Mouse (Mus musculus) c-Kit-positive CD71-negative TER-119-negative erythroid progenitor cells, embryonic 14.5 days (primary cell): ENCODE data around the gene Gjb3.

ENCODE experiments used
- DNase-seq: peaks from one replicate; pipeline ENCODE4 v3.0.0-alpha.2; 2013; ENCODE audit warnings: low read depth

Gjb3 gene

DNA sequence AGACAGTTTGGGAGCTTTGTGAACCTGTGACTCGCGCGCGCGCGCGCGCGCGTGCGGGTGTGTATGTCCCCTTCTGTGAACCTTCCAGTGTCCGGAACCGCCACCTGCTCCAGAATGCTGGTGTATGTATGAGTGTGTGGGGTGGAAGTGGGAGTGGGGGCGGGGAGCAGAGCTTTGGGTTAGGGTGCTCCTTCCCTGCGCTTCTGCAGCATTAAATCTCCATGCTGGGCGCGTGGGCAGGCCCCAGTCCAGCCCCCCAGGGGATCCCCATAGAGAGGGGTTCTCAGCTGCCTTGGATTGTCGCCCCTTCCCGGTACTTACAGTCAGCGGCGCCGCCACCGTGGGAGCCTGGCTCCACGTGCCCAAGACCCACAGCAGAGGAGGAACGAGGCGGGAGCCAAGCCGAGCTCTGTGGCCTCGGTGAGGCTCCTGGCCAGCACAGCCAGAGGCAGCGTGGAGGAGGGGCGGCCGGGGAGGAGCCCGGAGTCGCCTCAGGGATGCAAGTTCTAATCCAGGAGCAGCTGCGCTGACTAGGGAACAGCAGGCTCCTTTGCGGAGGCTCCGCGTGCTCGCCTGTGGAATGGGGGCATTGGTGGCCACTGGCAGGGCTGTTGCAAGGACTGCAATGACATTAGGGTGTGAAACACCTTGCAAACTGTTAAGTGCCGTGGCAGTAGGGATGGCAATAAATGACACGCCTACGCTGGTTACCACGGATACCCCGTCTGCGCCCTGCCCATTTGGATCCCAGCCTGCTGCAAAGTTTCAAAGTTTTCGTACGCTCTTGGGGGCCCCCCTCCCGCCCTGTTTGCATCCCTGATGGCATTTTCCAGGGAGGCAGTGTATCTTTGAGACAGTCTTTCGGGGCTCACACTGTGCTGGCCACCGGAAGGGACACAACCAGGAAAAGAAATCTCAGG lies at the start of gene Gjb3:
Gene Gjb3 (minus strand): TSS at position 664 of the 920 bp plus-strand sequence.
- no peak for DNase-seq

GRCm38 (mm10) chr4:127377344-127377743 lies 46.7 kb upstream of the Gjb3 start:
- DNase-seq: no peak

DNA sequence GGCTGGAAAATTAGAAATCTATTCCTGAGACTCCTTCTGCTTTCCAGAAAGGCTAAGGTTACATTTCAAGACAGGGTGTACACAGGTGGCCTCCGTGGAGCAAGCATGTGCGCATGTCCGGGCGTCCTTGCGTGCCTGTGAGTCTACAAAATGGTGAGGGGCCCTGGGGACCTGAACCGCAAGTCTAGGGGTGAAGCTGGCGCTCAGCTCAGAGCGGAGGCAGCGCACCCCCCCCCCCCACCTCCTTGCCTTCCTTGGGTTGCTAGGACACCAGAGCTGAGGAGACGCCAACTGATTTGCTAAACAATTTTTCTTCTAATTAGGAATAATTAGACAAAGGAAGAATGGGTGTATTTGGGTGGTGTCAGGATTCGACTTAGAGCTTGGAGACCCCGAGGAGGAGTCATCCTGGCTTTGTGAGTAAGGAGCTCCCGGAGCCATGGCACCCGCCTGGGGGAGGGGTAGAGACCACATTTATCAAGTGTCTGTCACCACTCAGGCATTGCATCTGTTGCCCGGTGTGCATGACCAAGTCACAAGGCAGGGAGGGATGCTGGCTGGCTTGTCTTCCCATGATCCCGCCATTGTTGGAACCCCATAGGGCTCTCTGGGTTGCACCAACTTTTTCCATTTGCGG lies 45.0 kb upstream of the Gjb3 start:
- DNase-seq: no peak

- no peak for DNase-seq
Observed at GRCm38 (mm10) chr4:127374645-127375044, 44.0 kb upstream of the Gjb3 start.

DNA sequence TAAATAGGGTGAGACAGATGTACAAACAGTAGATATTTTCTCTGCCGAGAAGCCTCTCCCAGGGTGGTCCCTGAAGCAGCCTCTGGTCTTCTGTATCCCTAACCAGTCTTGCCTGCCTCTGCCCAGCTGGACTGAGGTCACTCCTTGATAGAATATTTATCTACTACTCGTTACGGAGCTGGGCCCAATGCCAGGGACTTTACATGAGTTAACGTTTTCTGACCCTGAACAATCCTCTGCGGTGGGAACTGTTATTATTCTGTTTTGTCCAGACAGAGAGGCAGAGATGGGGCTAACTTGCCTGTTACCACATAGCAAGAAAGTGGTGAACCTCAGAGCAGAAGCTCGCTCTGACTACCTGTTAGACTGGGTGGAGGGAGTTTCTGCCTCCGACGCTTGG lies 42.8 kb upstream of the Gjb3 start:
- no peak for DNase-seq

DNA sequence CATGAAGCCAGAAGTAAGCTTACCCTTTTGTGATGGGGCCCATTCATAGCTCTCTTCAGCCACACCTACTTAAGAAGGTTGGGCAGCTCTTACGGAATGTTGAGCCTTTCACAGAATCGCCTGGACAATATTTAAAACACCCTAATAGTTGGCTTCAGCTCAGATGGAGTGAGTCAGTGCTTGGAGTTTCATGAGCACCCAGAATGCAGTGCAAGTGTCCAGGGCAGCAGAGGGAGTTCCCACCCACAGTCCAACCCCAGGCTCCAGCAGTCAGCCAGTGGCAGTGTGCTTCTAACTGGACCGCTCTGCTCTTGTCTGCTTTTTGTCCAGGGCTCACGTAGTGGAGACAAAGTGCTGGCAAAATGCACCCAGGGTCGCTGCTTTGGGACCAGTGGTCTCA lies 40.9 kb upstream of the Gjb3 start:
- no peak for DNase-seq

DNA sequence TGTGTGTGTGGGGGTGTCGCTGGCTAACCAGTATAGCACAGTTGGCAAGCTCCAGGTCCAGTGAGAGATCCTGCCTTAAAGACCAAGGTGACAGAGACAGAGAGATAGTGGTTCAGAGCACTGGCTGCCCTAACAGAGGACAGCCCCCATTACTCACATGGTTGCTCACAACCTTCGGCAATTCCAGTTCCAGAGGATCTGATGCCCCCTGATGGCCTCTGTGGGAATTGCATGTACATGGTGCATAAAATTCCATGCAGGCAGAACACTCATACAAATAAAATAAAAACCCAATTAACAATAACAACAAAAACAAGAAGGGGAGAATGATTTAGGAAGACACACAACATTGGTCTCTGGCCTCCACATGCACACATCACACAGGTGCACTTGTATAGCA lies 39.8 kb upstream of the Gjb3 start:
- DNase-seq: no peak

DNA sequence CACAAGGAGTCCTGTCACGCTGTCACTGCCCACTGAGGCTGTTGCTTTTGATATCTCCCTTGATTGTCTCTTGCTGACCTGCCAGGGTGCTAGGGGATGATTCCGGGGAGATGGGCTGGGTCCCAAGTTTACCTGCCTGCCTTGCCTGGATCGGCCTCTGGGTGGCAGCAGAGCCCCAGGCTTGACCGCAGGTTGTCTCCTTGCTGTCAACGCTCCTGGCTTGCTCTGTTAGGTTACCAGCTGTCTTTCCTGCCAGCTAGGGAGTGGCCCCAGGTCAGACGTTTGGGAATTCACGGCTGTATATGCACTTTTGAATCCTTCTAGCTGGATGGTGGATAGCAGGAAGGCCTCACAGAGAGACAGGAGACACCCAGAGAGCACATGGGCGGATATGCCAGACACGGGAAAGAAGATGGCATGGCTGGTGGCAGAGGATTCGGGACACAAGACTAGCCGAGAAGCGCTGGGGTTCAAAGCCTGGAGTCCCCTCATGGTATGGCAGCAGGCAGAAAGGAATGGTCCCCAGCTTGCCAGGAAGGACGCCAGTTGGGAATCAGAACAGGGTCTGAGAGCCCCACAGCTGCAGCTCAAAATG lies 37.8 kb upstream of the Gjb3 start:
- DNase-seq: no peak

DNA sequence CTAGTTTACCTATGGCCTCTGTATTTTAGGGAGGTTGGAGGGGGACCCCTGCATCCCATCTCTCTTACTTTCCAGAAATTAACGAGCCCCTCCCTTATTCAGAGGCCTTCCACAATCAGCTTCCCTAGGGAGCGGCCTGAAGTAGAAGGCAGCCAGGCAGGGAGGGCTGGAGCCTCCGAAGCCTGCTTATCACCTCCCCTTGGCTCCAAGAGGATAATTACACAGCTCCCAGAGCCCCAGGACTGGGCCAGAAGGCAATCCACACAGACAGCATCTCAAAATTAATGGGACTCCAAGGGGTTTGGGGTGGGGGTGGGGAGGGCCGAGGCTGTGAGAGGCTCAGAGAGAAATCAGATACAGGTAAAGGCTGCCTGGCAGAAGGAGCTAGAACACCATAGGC lies 35.2 kb upstream of the Gjb3 start:
- no peak for DNase-seq

- DNase-seq: no peak
Observed at GRCm38 (mm10) chr4:127365433-127365832, 34.8 kb upstream of the Gjb3 start.

DNA sequence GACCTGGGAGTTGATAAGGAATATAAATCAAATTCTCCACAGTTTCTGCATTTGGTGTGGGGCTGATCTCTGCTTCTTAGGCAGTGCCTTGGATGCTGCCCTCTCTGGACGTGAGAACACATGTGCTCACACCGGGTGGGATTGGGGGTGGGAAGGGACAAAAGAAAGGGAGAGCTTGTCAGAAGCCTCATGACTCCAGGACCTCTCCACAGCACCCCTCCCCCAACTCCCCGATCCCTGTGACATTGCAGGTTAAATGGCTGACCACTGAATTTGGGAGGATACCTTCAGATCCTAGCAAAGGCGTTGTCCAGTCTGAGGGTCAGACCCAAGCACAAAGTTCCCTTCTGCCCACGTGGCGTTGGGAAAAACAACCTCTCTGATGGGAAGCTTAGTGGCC lies 33.8 kb upstream of the Gjb3 start:
- DNase-seq: no peak

DNA sequence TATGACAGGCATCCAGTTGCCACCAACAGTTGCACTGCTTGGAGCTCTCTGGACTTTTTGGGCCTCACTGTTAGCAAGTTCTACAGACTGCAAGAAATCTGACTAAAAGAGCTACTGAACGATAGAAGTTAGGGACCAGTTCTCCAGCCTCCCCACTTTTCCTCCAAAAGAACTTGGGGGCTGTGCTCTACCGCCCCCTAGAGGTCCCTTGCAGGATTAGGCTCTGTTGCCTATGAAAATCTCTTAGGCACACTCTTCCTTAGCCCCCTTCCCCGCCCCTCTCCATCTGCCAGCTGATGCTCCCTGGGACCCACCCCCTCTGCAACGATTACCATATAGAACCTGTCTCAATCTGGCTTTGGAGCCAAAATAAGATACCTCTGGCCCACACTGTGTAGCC lies 32.7 kb upstream of the Gjb3 start:
- DNase-seq: no peak

- no peak for DNase-seq
Observed at GRCm38 (mm10) chr4:127362520-127362919, 31.9 kb upstream of the Gjb3 start.

DNA sequence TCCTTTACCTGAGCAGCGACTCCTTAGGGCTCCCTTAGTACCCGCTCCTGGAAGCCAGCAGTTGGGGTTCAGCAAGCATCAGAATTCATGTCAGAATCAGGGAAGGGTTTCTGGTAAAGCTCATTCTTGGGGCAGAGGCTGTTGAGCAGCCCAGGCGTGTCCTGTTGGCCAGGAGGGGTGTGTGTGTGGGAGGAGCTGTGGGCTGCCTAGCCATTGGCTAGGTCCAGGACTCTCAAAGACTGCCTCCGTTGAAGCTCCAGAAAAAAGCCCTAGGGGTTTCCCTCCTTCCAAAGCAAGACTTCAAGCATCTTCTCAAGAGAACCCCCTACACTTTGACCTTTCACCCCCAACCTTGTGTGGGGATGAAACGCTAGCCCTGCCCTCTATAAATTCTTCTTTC lies 27.4 kb upstream of the Gjb3 start, which contains the start of gene Gjb5:
Gene Gjb5 (minus strand): TSS at position 164 of the 400 bp plus-strand sequence.
- no peak for DNase-seq

- no peak for DNase-seq
Observed at GRCm38 (mm10) chr4:127354506-127355485, 24.2 kb upstream of the Gjb3 start.

DNA sequence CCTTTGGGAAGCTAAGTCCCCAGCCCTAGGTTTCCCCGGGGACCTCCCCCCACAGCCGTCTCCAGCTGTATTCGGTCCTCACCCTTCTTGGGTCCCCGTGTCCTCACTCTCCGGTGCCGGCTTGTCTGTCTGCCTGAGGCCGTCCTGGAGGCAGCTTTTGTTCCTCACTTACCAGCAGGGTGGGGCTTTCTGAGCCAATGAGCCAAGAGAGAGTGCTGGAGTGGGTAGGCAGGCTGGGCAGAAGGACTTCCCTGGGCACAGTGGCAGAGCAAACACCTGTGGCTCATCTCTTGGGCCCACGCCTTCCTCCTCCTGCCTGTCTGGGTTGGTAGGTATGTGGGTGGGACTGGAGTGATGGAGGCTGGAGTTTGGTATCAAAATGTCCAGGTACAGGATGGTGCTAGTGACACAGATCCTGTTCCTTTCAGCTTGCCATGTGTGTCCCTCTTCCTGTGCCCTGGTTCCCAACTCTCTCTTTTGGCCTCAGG lies 23.4 kb upstream of the Gjb3 start, which contains the start of gene Gjb4:
Gene Gjb4 (minus strand): TSS at position 131 of the 488 bp plus-strand sequence.
- DNase-seq: no peak

GRCm38 (mm10) chr4:127352594-127352993 lies 21.9 kb upstream of the Gjb3 start:
- no peak for DNase-seq

- DNase-seq: no peak
Observed at GRCm38 (mm10) chr4:127349560-127350300, 19.1 kb upstream of the Gjb3 start.

GRCm38 (mm10) chr4:127345000-127345399 lies 14.4 kb upstream of the Gjb3 start:
- no peak for DNase-seq

GRCm38 (mm10) chr4:127341372-127341771 lies 10.7 kb upstream of the Gjb3 start:
- DNase-seq: no peak

DNA sequence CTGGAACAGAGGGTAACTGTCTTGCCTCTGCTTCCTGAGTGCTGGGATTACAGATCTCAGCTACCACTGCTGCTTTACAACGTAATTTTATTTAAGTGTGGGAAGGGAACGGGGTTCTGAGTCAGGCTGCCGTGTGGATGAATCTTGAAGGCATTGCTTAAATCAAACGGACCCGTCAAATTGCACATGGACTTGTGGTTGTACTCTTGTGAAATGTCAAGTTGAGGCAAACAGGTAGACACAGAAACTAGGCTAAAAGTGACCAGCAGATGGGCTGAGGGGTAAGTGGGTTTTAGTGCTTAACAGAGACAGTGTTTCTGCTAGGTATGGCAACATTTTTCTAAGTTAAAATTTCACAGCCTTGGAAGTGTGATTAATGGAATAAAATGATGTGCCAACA lies 7.0 kb upstream of the Gjb3 start:
- DNase-seq: no peak
